Mouse (Mus musculus): ENCODE results near the gene Auts2. TPM values are rescaled to one million over a fixed set of nuclear protein-coding genes. Genes with fewer than 3 reads are reported as not detected.

Auts2 gene
- polyA plus RNA-seq, 1 experiment from 2014 or later, result 0.23 TPM

GRCm38 (mm10) chr5:132030941-132031531, 512.1 kb downstream of the Auts2 start:
- no peak for TF ChIP-seq CTCF (IDR thresholded peaks at IDR 0.05)
- DNase-seq (ENCODE audit: low read depth, low spot score) (no peak), ATAC-seq (no peak)
- ChIA-PET CTCF (no interaction called here), POLR2A (no interaction called here)
- in situ Hi-C loops (cut with MboI; ENCODE audit: low pct_unique_long_range_greater_than_20kb), result no loop called here
- H3K27me3 ChIP-seq, result peaks cover 9% of the 10 kb centered on the region

GRCm38 (mm10) chr5:132029638-132030037, 513.5 kb downstream of the Auts2 start:
- in situ Hi-C loops (cut with MboI; ENCODE audit: low pct_unique_long_range_greater_than_20kb), result no loop called here
- ATAC-seq, result no peak
- POLR2A ChIA-PET, result no interaction called here
- DNase-seq (ENCODE audit: low read depth, low spot score), result no peak
- CTCF ChIA-PET, result no interaction called here
- peaks cover 9% of the 10 kb centered on the region for H3K27me3 ChIP-seq
- TF ChIP-seq CTCF (IDR thresholded peaks at IDR 0.05), result no peak

- no peak for DNase-seq (ENCODE audit: low read depth, low spot score)
- POLR2A ChIA-PET, result no interaction called here
- CTCF ChIA-PET, result no interaction called here
- H3K27me3 ChIP-seq, result peaks cover 9% of the 10 kb centered on the region
- in situ Hi-C loops (cut with MboI; ENCODE audit: low pct_unique_long_range_greater_than_20kb), result no loop called here
- ATAC-seq, result no peak
- TF ChIP-seq CTCF (IDR thresholded peaks at IDR 0.05), result no peak
Measured at GRCm38 (mm10) chr5:132029038-132029437, 514.1 kb downstream of the Auts2 start.

- ChIA-PET CTCF (interaction anchor here (0.6 kb wide), 1 partner anchor 15 kb away, joined by 3 read pairs; no protein-coding TSS in a partner anchor), POLR2A (no interaction called here)
- in situ Hi-C loops (cut with MboI; ENCODE audit: low pct_unique_long_range_greater_than_20kb), result no loop called here
- H3K27me3 ChIP-seq, result peaks cover 9% of the 10 kb centered on the region
- no peak for TF ChIP-seq CTCF (IDR thresholded peaks at IDR 0.05)
- ATAC-seq (no peak), DNase-seq (ENCODE audit: low read depth, low spot score) (no peak)
Measured at GRCm38 (mm10) chr5:132027859-132028498, 515.2 kb downstream of the Auts2 start.

GRCm38 (mm10) chr5:132013296-132013695, 529.8 kb downstream of the Auts2 start:
- in situ Hi-C loops (cut with MboI; ENCODE audit: low pct_unique_long_range_greater_than_20kb), result no loop called here
- CTCF ChIA-PET, result no interaction called here
- ATAC-seq, result no peak

GRCm38 (mm10) chr5:132011795-132012194, 531.3 kb downstream of the Auts2 start:
- peaks cover 8% of the 10 kb centered on the region for H3K27me3 ChIP-seq
- no peak for TF ChIP-seq CTCF (IDR thresholded peaks at IDR 0.05)
- ATAC-seq, result no peak
- ChIA-PET POLR2A (no interaction called here), CTCF (no interaction called here)
- DNase-seq (ENCODE audit: low read depth, low spot score), result no peak
- in situ Hi-C loops (cut with MboI; ENCODE audit: low pct_unique_long_range_greater_than_20kb), result no loop called here

More at GRCm38 (mm10) chr5:132013296-132013695, 529.8 kb downstream of the Auts2 start:
- POLR2A ChIA-PET, result interaction anchor here (0.7 kb wide), 1 partner anchor 1865 kb away, joined by 3 read pairs; no protein-coding TSS in a partner anchor
- DNase-seq (ENCODE audit: low read depth, low spot score), result no peak
- H3K27me3 ChIP-seq, result peaks cover 8% of the 10 kb centered on the region
- no peak for TF ChIP-seq CTCF (IDR thresholded peaks at IDR 0.05)

- no peak for DNase-seq (ENCODE audit: low read depth, low spot score)
- ATAC-seq, result no peak
- CTCF ChIA-PET, result no interaction called here
- in situ Hi-C loops (cut with MboI; ENCODE audit: low pct_unique_long_range_greater_than_20kb), result no loop called here
- POLR2A ChIA-PET, result no interaction called here
- no peak for TF ChIP-seq CTCF (IDR thresholded peaks at IDR 0.05)
- H3K27me3 ChIP-seq, result peaks cover 8% of the 10 kb centered on the region
Measured at GRCm38 (mm10) chr5:132008703-132009222, 534.4 kb downstream of the Auts2 start.

- H3K27me3 ChIP-seq, result peaks cover 8% of the 10 kb centered on the region
- in situ Hi-C loops (cut with MboI; ENCODE audit: low pct_unique_long_range_greater_than_20kb), result no loop called here
- no peak for TF ChIP-seq CTCF (IDR thresholded peaks at IDR 0.05)
- DNase-seq (ENCODE audit: low read depth, low spot score) (no peak), ATAC-seq (no peak)
- CTCF ChIA-PET, result no interaction called here
- POLR2A ChIA-PET, result no interaction called here
Measured at GRCm38 (mm10) chr5:132007907-132008306, 535.2 kb downstream of the Auts2 start.

GRCm38 (mm10) chr5:131992681-131993211, 550.4 kb downstream of the Auts2 start:
- DNase-seq (ENCODE audit: low read depth, low spot score), result no peak
- POLR2A ChIA-PET, result no interaction called here
- CTCF ChIA-PET, result interaction anchor here (1.2 to 1.8 kb wide), 2 partner anchors 10 to 21 kb away, joined by 3 to 5 read pairs; no protein-coding TSS in a partner anchor
- no peak for ATAC-seq
- H3K27me3 ChIP-seq, result peaks cover 7% of the 10 kb centered on the region
- in situ Hi-C loops (cut with MboI; ENCODE audit: low pct_unique_long_range_greater_than_20kb), result no loop called here
- no peak for TF ChIP-seq CTCF (IDR thresholded peaks at IDR 0.05)

- ChIA-PET CTCF (interaction anchor here (1.8 kb wide), 1 partner anchor 9 kb away, joined by 5 read pairs; no protein-coding TSS in a partner anchor), POLR2A (no interaction called here)
- TF ChIP-seq CTCF (IDR thresholded peaks at IDR 0.05), result no peak
- peaks cover 9% of the 10 kb centered on the region for H3K27me3 ChIP-seq
- no peak for ATAC-seq
- no peak for DNase-seq (ENCODE audit: low read depth, low spot score)
- in situ Hi-C loops (cut with MboI; ENCODE audit: low pct_unique_long_range_greater_than_20kb), result no loop called here
Measured at GRCm38 (mm10) chr5:131992268-131992667, 550.9 kb downstream of the Auts2 start.

- TF ChIP-seq CTCF (IDR thresholded peaks at IDR 0.05), result no peak
- peaks cover 9% of the 10 kb centered on the region for H3K27me3 ChIP-seq
- in situ Hi-C loops (cut with MboI; ENCODE audit: low pct_unique_long_range_greater_than_20kb), result no loop called here
- ATAC-seq, result no peak
- DNase-seq (ENCODE audit: low read depth, low spot score), result no peak
- CTCF ChIA-PET, result no interaction called here
- POLR2A ChIA-PET, result interaction anchor here (0.5 kb wide), 1 partner anchor 222 kb away, joined by 3 read pairs; no protein-coding TSS in a partner anchor
Measured at GRCm38 (mm10) chr5:131990532-131990931, 552.6 kb downstream of the Auts2 start.
